Mouse (Mus musculus) intestine, postnatal 0 days (tissue): ENCODE measurements around the gene Tgfb2. TPM values are rescaled to one million over a fixed set of nuclear protein-coding genes. Genes with fewer than 3 reads are reported as not detected.

Experiments used
- ATAC-seq: fragments of 200-750 bp; cut with Nextera tagmentation; 2 replicates; pipeline ENCODE4 v1.8.0; 2017; ENCODE audit warnings: mild to moderate bottlenecking, moderate TSS enrichment, moderate library complexity
- H3K27ac ChIP-seq: fragments of 300-500 bp; sonication (generic); 2 replicates; pipeline ENCODE4 v1.5.1; 2014; ENCODE audit warnings: mild to moderate bottlenecking, low read depth, low read length, moderate library complexity
- H3K27me3 ChIP-seq: fragments of 300-500 bp; sonication (generic); replicated peaks from 2 replicates; pipeline ENCODE4 v1.6.1; 2014; ENCODE audit warnings: low read length, mixed read lengths; ENCODE audit not compliant: control insufficient read depth, insufficient read depth
- H3K36me3 ChIP-seq: fragments of 300-500 bp; sonication (generic); 2 replicates; pipeline ENCODE4 v1.6.1; 2014; ENCODE audit warnings: mild to moderate bottlenecking, moderate library complexity; ENCODE audit not compliant: control insufficient read depth, insufficient read depth
- H3K4me1 ChIP-seq: fragments of 300-500 bp; sonication (generic); replicated peaks from 2 replicates; pipeline ENCODE4 v1.6.1; 2014; ENCODE audit warnings: antibody characterized with exemption, low read length, mixed read lengths; ENCODE audit not compliant: control insufficient read depth, insufficient read depth
- H3K4me2 ChIP-seq: fragments of 300-500 bp; sonication (generic); replicated peaks from 2 replicates; pipeline ENCODE4 v1.6.1; 2014; ENCODE audit warnings: low read depth, mild to moderate bottlenecking, moderate library complexity
- H3K4me3 ChIP-seq: fragments of 300-500 bp; sonication (generic); 2 replicates; pipeline ENCODE4 v1.5.1; 2014; ENCODE audit warnings: low read depth, low read length
- H3K9ac ChIP-seq: fragments of 300-500 bp; sonication (generic); 2 replicates; pipeline ENCODE4 v1.6.1; 2014; ENCODE audit warnings: mild to moderate bottlenecking, low read depth, low read length
- H3K9me3 ChIP-seq: fragments of 300-500 bp; sonication (generic); 2 replicates; pipeline ENCODE4 v1.6.1; 2016; ENCODE audit warnings: mixed run types; ENCODE audit not compliant: control insufficient read depth
- CTCF ChIP-seq: sonication (generic); IDR thresholded peaks from 2 replicates; pipeline ENCODE4 v1.5.1; 2016; ENCODE audit warnings: low read depth, mild to moderate bottlenecking, control low read depth, antibody characterized with exemption, moderate library complexity
- WGBS: fragments of 180-500 bp; shearing (Covaris S2); extraction: QIAGEN DNeasy Blood & Tissue Kit; methylation state at CpG from one replicate; pipeline ENCODE4 v1.1.7; 2014; 5-methylcytosine and 5-hydroxymethylcytosine counted together
- polyA plus RNA-seq: library from polyadenylated mRNA; unstranded; fragments of >200 nt; fragmentation: Nextera tagmentation; extraction: Ambion mirVana; gene quantifications from 2 replicates; pipeline ENCODE4 v1.2.1, GENCODE M21; 2015

Tgfb2 gene
- polyA plus RNA-seq, 1 experiment from 2014 or later, result 7.1 TPM

- TF ChIP-seq CTCF, result no peak
- no peak overlapping the region for H3K27ac ChIP-seq
- peak; percentile 74 for ATAC-seq
- H3K9me3 ChIP-seq, result no peaks in the 10 kb centered on the region
- no peak overlapping the region for H3K4me3 ChIP-seq
- no peak overlapping the region for H3K9ac ChIP-seq
- H3K4me1 ChIP-seq, result no peaks in the 10 kb centered on the region
- H3K27me3 ChIP-seq, result no peaks in the 10 kb centered on the region
- H3K36me3 ChIP-seq, result peaks cover 5% of the 10 kb centered on the region
- WGBS, result 39% methylated on average over 4 of the region's 4 CpGs
- no peak overlapping the region for H3K4me2 ChIP-seq
Measured at GRCm38 (mm10) chr1:186728778-186729177, 23.0 kb upstream of the Tgfb2 start.

GRCm38 (mm10) chr1:186726117-186726516 lies 20.3 kb upstream of the Tgfb2 start:
- H3K4me2 ChIP-seq, result peak overlapping the region; percentile 21; the same call in 1 of the 2 replicates
- no peaks in the 10 kb centered on the region for H3K9me3 ChIP-seq
- H3K4me1 ChIP-seq, result no peaks in the 10 kb centered on the region
- ATAC-seq, result peak; percentile 17; the same call in 1 of the 2 replicates
- no peak overlapping the region for H3K4me3 ChIP-seq
- H3K27ac ChIP-seq, result no peak overlapping the region
- H3K9ac ChIP-seq, result no peak overlapping the region
- 40% methylated on average over 7 of the region's 7 CpGs for WGBS
- no peak for TF ChIP-seq CTCF
- H3K27me3 ChIP-seq, result no peaks in the 10 kb centered on the region
- H3K36me3 ChIP-seq, result peaks cover 5% of the 10 kb centered on the region; the same call in 1 of the 2 replicates

- WGBS, result 85% methylated on average over 9 of the region's 9 CpGs
- no peaks in the 10 kb centered on the region for H3K27me3 ChIP-seq
- H3K9ac ChIP-seq, result no peak overlapping the region
- H3K4me1 ChIP-seq, result no peaks in the 10 kb centered on the region
- no peak for TF ChIP-seq CTCF
- no peak for ATAC-seq
- no peak overlapping the region for H3K27ac ChIP-seq
- H3K9me3 ChIP-seq, result no peaks in the 10 kb centered on the region
- peaks cover 25% of the 10 kb centered on the region for H3K36me3 ChIP-seq
- no peak overlapping the region for H3K4me2 ChIP-seq
- no peak overlapping the region for H3K4me3 ChIP-seq
Measured at GRCm38 (mm10) chr1:186722299-186722698, 16.5 kb upstream of the Tgfb2 start.

- no peak overlapping the region for H3K4me2 ChIP-seq
- TF ChIP-seq CTCF, result peak; percentile 100
- 36% methylated on average over 12 of the region's 12 CpGs for WGBS
- no peaks in the 10 kb centered on the region for H3K4me1 ChIP-seq
- H3K36me3 ChIP-seq, result peaks cover 30% of the 10 kb centered on the region
- H3K9me3 ChIP-seq, result no peaks in the 10 kb centered on the region
- no peak overlapping the region for H3K27ac ChIP-seq
- no peak overlapping the region for H3K9ac ChIP-seq
- peak; percentile 38; the same call in 1 of the 2 replicates for ATAC-seq
- no peak overlapping the region for H3K4me3 ChIP-seq
- no peaks in the 10 kb centered on the region for H3K27me3 ChIP-seq
Measured at GRCm38 (mm10) chr1:186721846-186722245, 16.1 kb upstream of the Tgfb2 start.

- 93% methylated on average over 11 of the region's 11 CpGs for WGBS
- TF ChIP-seq CTCF, result no peak
Measured at GRCm38 (mm10) chr1:186721166-186721565, 15.4 kb upstream of the Tgfb2 start.

GRCm38 (mm10) chr1:186719708-186720107 lies 13.9 kb upstream of the Tgfb2 start:
- no peak overlapping the region for H3K9ac ChIP-seq
- no peaks in the 10 kb centered on the region for H3K4me1 ChIP-seq
- peaks cover 30% of the 10 kb centered on the region for H3K36me3 ChIP-seq
- H3K9me3 ChIP-seq, result no peaks in the 10 kb centered on the region
- no peaks in the 10 kb centered on the region for H3K27me3 ChIP-seq
- TF ChIP-seq CTCF, result peak; percentile 58
- no peak overlapping the region for H3K4me3 ChIP-seq
- no peak overlapping the region for H3K27ac ChIP-seq
- WGBS, result 93% methylated on average over 9 of the region's 9 CpGs
- H3K4me2 ChIP-seq, result no peak overlapping the region
- no peak for ATAC-seq

More at GRCm38 (mm10) chr1:186721166-186721565, 15.4 kb upstream of the Tgfb2 start:
- no peak for ATAC-seq
- Histone ChIP-seq H3K4me2 (no peak overlapping the region), H3K9ac (no peak overlapping the region), H3K27me3 (no peaks in the 10 kb centered on the region), H3K36me3 (peaks cover 30% of the 10 kb centered on the region), H3K9me3 (no peaks in the 10 kb centered on the region), H3K27ac (no peak overlapping the region), H3K4me3 (no peak overlapping the region), H3K4me1 (no peaks in the 10 kb centered on the region)

- Histone ChIP-seq H3K27ac (no peak overlapping the region), H3K4me1 (no peaks in the 10 kb centered on the region), H3K4me2 (no peak overlapping the region), H3K27me3 (no peaks in the 10 kb centered on the region), H3K9me3 (no peaks in the 10 kb centered on the region), H3K36me3 (peaks cover 30% of the 10 kb centered on the region), H3K9ac (no peak overlapping the region), H3K4me3 (no peak overlapping the region)
- WGBS, result 85% methylated on average over 5 of the region's 5 CpGs
- TF ChIP-seq CTCF, result no peak
- no peak for ATAC-seq
Measured at GRCm38 (mm10) chr1:186718881-186719280, 13.1 kb upstream of the Tgfb2 start.
